Mouse (Mus musculus) kidney, postnatal 0 days (tissue): ENCODE results near the gene Emc10. TPM values are rescaled to one million over a fixed set of nuclear protein-coding genes. Genes with fewer than 3 reads are reported as not detected.
A peak's percentile ranks its signal among the peaks of the same experiment; 100 is the strongest.

ENCODE experiments used
- ATAC-seq: fragments of 200-750 bp; cut with Nextera tagmentation; replicated peaks from 2 replicates; pipeline ENCODE4 v1.8.0; 2017; ENCODE audit warnings: low read depth, moderate number of reproducible peaks, moderate TSS enrichment, moderate library complexity; ENCODE audit not compliant: low FRiP score
- DNase-seq: peaks from one replicate; pipeline ENCODE4 v3.0.0-alpha.2; 2016; ENCODE audit warnings: low spot score
- H3K27ac ChIP-seq: fragments of 300-500 bp; sonication (generic); 2 replicates; pipeline ENCODE4 v1.5.1; 2014; ENCODE audit warnings: mild to moderate bottlenecking
- H3K27me3 ChIP-seq: fragments of 300-500 bp; sonication (generic); 2 replicates; pipeline ENCODE4 v1.6.1; 2014; ENCODE audit warnings: low read length, mixed read lengths; ENCODE audit not compliant: insufficient read depth
- H3K36me3 ChIP-seq: fragments of 300-500 bp; sonication (generic); 2 replicates; pipeline ENCODE4 v1.6.1; 2014; ENCODE audit warnings: low read length, mixed read lengths; ENCODE audit not compliant: insufficient read depth
- H3K4me1 ChIP-seq: fragments of 300-500 bp; sonication (generic); replicated peaks from 2 replicates; pipeline ENCODE4 v1.6.1; 2014; ENCODE audit warnings: antibody characterized with exemption, low read length, mixed read lengths; ENCODE audit not compliant: insufficient read depth
- H3K4me2 ChIP-seq: fragments of 300-500 bp; sonication (generic); 2 replicates; pipeline ENCODE4 v1.6.1; 2014; ENCODE audit warnings: mild to moderate bottlenecking, low read length, moderate library complexity, mixed read lengths
- H3K4me3 ChIP-seq: fragments of 300-500 bp; sonication (generic); replicated peaks from 2 replicates; pipeline ENCODE4 v1.5.1; 2014; ENCODE audit warnings: low read depth, low read length
- H3K9ac ChIP-seq: fragments of 300-500 bp; sonication (generic); 2 replicates; pipeline ENCODE4 v1.6.1; 2014; ENCODE audit warnings: low read depth, low read length
- H3K9me3 ChIP-seq: fragments of 300-500 bp; sonication (generic); replicated peaks from 2 replicates; pipeline ENCODE4 v1.6.1; 2016; ENCODE audit warnings: low read length, inconsistent platforms, mixed read lengths
- CTCF ChIP-seq: IDR thresholded peaks from 2 replicates; pipeline ENCODE4 v1.5.1; 2016; ENCODE audit warnings: antibody characterized with exemption, low read depth, mild to moderate bottlenecking, moderate library complexity
- WGBS: fragments of 180-500 bp; shearing (Covaris S2); extraction: QIAGEN DNeasy Blood & Tissue Kit; methylation state at CpG from one replicate; pipeline ENCODE4 v1.1.7; 2014; 5-methylcytosine and 5-hydroxymethylcytosine counted together
- polyA plus RNA-seq: library from polyadenylated mRNA; unstranded; fragments of >200 nt; fragmentation: Nextera tagmentation; extraction: Ambion mirVana; gene quantifications from 2 replicates; pipeline ENCODE4 v1.2.1, GENCODE M21; 2015

Gene Emc10
- polyA plus RNA-seq, 1 experiment from 2014 or later, result 136 TPM

- H3K9me3 ChIP-seq, result no peaks in the 10 kb centered on the region
- H3K4me1 ChIP-seq, result no peaks in the 10 kb centered on the region
- no peak within 1 kb of the TSS for H3K27ac ChIP-seq
- no peak for TF ChIP-seq CTCF
- no peaks in the 10 kb centered on the region for H3K27me3 ChIP-seq
- ATAC-seq (no peak), DNase-seq (no peak)
- WGBS, result 84% methylated on average over 4 of the region's 4 CpGs
- no peak within 1 kb of the TSS for H3K4me2 ChIP-seq
- peaks cover 4% of the 10 kb centered on the region; the same call in 1 of the 2 replicates for H3K36me3 ChIP-seq
- no peak within 1 kb of the TSS for H3K9ac ChIP-seq
- no peak within 1 kb of the TSS for H3K4me3 ChIP-seq
These were observed 35.8 kb upstream of the Emc10 start, which contains the start of gene Spib for GRCm38 (mm10) chr7:44531946-44532732. TSS of gene Spib (minus strand) at chr7:44532071.

GRCm38 (mm10) chr7:44531207-44531606 is 34.9 kb upstream of the Emc10 start:
- Histone ChIP-seq H3K4me2 (no peak overlapping the region), H3K4me3 (no peak overlapping the region), H3K36me3 (peaks cover 4% of the 10 kb centered on the region; the same call in 1 of the 2 replicates), H3K9ac (no peak overlapping the region), H3K27me3 (no peaks in the 10 kb centered on the region), H3K9me3 (no peaks in the 10 kb centered on the region), H3K4me1 (no peaks in the 10 kb centered on the region), H3K27ac (no peak overlapping the region)
- whole genome bisulfite sequencing, result 45% methylated on average over 5 of the region's 5 CpGs
- no peak for DNase-seq
- no peak for TF ChIP-seq CTCF
- ATAC-seq, result no peak

- TF ChIP-seq CTCF, result no peak
- peaks cover 4% of the 10 kb centered on the region; the same call in 1 of the 2 replicates for H3K36me3 ChIP-seq
- H3K4me2 ChIP-seq, result no peak overlapping the region
- no peaks in the 10 kb centered on the region for H3K4me1 ChIP-seq
- no peak overlapping the region for H3K9ac ChIP-seq
- DNase-seq (no peak), ATAC-seq (no peak)
- no peak overlapping the region for H3K27ac ChIP-seq
- H3K27me3 ChIP-seq, result no peaks in the 10 kb centered on the region
- H3K4me3 ChIP-seq, result no peak overlapping the region
- H3K9me3 ChIP-seq, result no peaks in the 10 kb centered on the region
- WGBS, result 74% methylated on average over 3 of the region's 3 CpGs
These were observed 34.2 kb upstream of the Emc10 start for GRCm38 (mm10) chr7:44530507-44530906.

- DNase-seq (no peak), ATAC-seq (no peak)
- Histone ChIP-seq H3K36me3 (no peaks in the 10 kb centered on the region; the same call in 1 of the 2 replicates), H3K9ac (no peak overlapping the region), H3K27me3 (no peaks in the 10 kb centered on the region), H3K9me3 (no peaks in the 10 kb centered on the region), H3K27ac (no peak overlapping the region), H3K4me2 (no peak overlapping the region), H3K4me1 (no peaks in the 10 kb centered on the region), H3K4me3 (no peak overlapping the region)
- WGBS, result 64% methylated on average over 5 of the region's 5 CpGs
- no peak for TF ChIP-seq CTCF
These were observed 33.2 kb upstream of the Emc10 start for GRCm38 (mm10) chr7:44529518-44529917.

GRCm38 (mm10) chr7:44527483-44528398 is 31.4 kb upstream of the Emc10 start:
- 7% methylated on average over 40 of the region's 40 CpGs for WGBS
- Histone ChIP-seq H3K27ac (peak overlapping the region; percentile 70), H3K9me3 (no peaks in the 10 kb centered on the region), H3K4me1 (no peaks in the 10 kb centered on the region), H3K36me3 (no peaks in the 10 kb centered on the region), H3K27me3 (no peaks in the 10 kb centered on the region), H3K4me2 (peak overlapping the region; percentile 62), H3K4me3 (peak overlapping the region; percentile 19), H3K9ac (peak overlapping the region; percentile 53)
- peak; percentile 79 for TF ChIP-seq CTCF
- DNase-seq (peak; percentile 72), ATAC-seq (peak; percentile 78)

GRCm38 (mm10) chr7:44526414-44527154 is 30.3 kb upstream of the Emc10 start:
- Histone ChIP-seq H3K9me3 (no peaks in the 10 kb centered on the region), H3K27me3 (0 out of 2 replicates have a peak, but pooled peaks cover 7% of the 10 kb centered on the region), H3K4me3 (no peak overlapping the region), H3K4me1 (no peaks in the 10 kb centered on the region), H3K4me2 (no peak overlapping the region), H3K36me3 (no peaks in the 10 kb centered on the region), H3K9ac (no peak overlapping the region), H3K27ac (no peak overlapping the region)
- TF ChIP-seq CTCF, result no peak
- no peak for DNase-seq
- WGBS, result 87% methylated on average over 14 of the region's 14 CpGs
- ATAC-seq, result no peak
